ENCODE assay signal across 22 mouse cellular contexts in genomic region chr2:24589426-24589825, GRCm38 (mm10).
DNase-seq lines count a peak whose midpoint lies in the region; ATAC-seq lines count a peak whose summit lies in the region.
"Had no signal": no experiment of that assay in that cellular context is flagged by ENCODE, and none has a peak within 500 bp of the region (broad histone marks: within the 10 kb centered on the region; RNA-seq: fewer than 3 reads in every experiment).

No protein-coding gene starts in this region.

- no peak overlapping the region for H3K4me3 ChIP-seq in hindbrain, embryonic 16.5 days (ENCODE audit: low read length)
- H3K4me3 ChIP-seq in hindbrain, embryonic 12.5 days, result no peak overlapping the region
- H3K4me3 ChIP-seq in midbrain, embryonic 15.5 days, result no peak overlapping the region
- H3K4me3 ChIP-seq in midbrain, embryonic 11.5 days (ENCODE audit: low read depth, low read length), result no peak overlapping the region

- no peak overlapping the region for H3K4me2 ChIP-seq in hindbrain, embryonic 16.5 days (ENCODE audit: low read length)
- no peak overlapping the region for H3K4me2 ChIP-seq in hindbrain, embryonic 12.5 days (replicated peaks)
- H3K4me2 ChIP-seq in midbrain, embryonic 15.5 days, result no peak overlapping the region
- no peak overlapping the region for H3K4me2 ChIP-seq in midbrain, embryonic 11.5 days

- H3K9me3 ChIP-seq in hindbrain, embryonic 16.5 days (ENCODE audit: control insufficient read depth, low read length), result no peaks in the 10 kb centered on the region
- peaks cover 5% of the 10 kb centered on the region for H3K9me3 ChIP-seq in hindbrain, embryonic 12.5 days (replicated peaks)
- no peaks in the 10 kb centered on the region for H3K9me3 ChIP-seq in midbrain, embryonic 15.5 days
- H3K9me3 ChIP-seq in midbrain, embryonic 11.5 days (ENCODE audit: control insufficient read depth, low read length), result no peaks in the 10 kb centered on the region; the same call in 1 of the 2 replicates
- H3K9me3 ChIP-seq: G1E had no signal

- no peak overlapping the region for H3K9ac ChIP-seq in hindbrain, embryonic 16.5 days (ENCODE audit: low read depth, low read length)
- no peak overlapping the region for H3K9ac ChIP-seq in hindbrain, embryonic 12.5 days
- H3K9ac ChIP-seq in midbrain, embryonic 15.5 days, result no peak overlapping the region
- no peak overlapping the region for H3K9ac ChIP-seq in midbrain, embryonic 11.5 days (ENCODE audit: low read length)

- 92% methylated on average over 4 of the region's 4 CpGs for WGBS in hindbrain, embryonic 16.5 days
- 88% methylated on average over 4 of the region's 4 CpGs for WGBS in hindbrain, embryonic 12.5 days
- 86% methylated on average over 4 of the region's 4 CpGs for WGBS in midbrain, embryonic 15.5 days
- WGBS in midbrain, embryonic 11.5 days, result 93% methylated on average over 4 of the region's 4 CpGs

- H3K36me3 ChIP-seq in hindbrain, embryonic 16.5 days (ENCODE audit: control insufficient read depth, insufficient read depth, low read length), result no peaks in the 10 kb centered on the region
- H3K36me3 ChIP-seq in hindbrain, embryonic 12.5 days, result no peaks in the 10 kb centered on the region
- H3K36me3 ChIP-seq in midbrain, embryonic 15.5 days (replicated peaks), result no peaks in the 10 kb centered on the region
- H3K36me3 ChIP-seq in midbrain, embryonic 11.5 days (ENCODE audit: control insufficient read depth, insufficient read depth, low read length), result no peaks in the 10 kb centered on the region
- H3K36me3 ChIP-seq: G1E had no signal

- no peaks in the 10 kb centered on the region for H3K27me3 ChIP-seq in hindbrain, embryonic 16.5 days (replicated peaks; ENCODE audit: control insufficient read depth, insufficient read depth, low read length)
- no peaks in the 10 kb centered on the region for H3K27me3 ChIP-seq in hindbrain, embryonic 12.5 days
- no peaks in the 10 kb centered on the region for H3K27me3 ChIP-seq in midbrain, embryonic 15.5 days (replicated peaks)
- H3K27me3 ChIP-seq in midbrain, embryonic 11.5 days (ENCODE audit: control insufficient read depth, insufficient read depth, low read length), result no peaks in the 10 kb centered on the region
- H3K27me3 ChIP-seq: CH12.LX, Patski had no signal

- DNase-seq in frontal cortex, postnatal 25 days (ENCODE audit: low spot score in 2 of 2), result no peak
- DNase-seq in midbrain, embryonic 11.5 days (ENCODE audit: low spot score, missing footprints), result no peak
- peak; percentile 24 for DNase-seq in testis, postnatal 10 days (ENCODE audit: low spot score)
- no peak for DNase-seq in testis, postnatal 14 days (ENCODE audit: low spot score)
- DNase-seq: adrenal gland, adult 2 months; adrenal gland, adult 8-10 months; adrenal gland, postnatal 10 days; adrenal gland, postnatal 14 days; adrenal gland, postnatal 25 days; adrenal gland, postnatal 36 days; B cell, adult 2 months; cerebellum, adult 11 months; cerebellum, adult 11-12 months had no signal

- peak; percentile 67; the same call in 1 of the 2 replicates for ATAC-seq in frontal cortex, adult (ENCODE audit: low TSS enrichment)
- ATAC-seq in hindbrain, embryonic 16.5 days, result peak; percentile 62; the same call in 1 of the 2 replicates
- ATAC-seq in hindbrain, embryonic 12.5 days (ENCODE audit: low FRiP score), result no peak
- ATAC-seq in midbrain, embryonic 15.5 days (replicated peaks), result 0 out of 2 replicates have a peak, but pooled peaks have one; percentile 37
- no peak for ATAC-seq in midbrain, embryonic 11.5 days (ENCODE audit: low FRiP score)
- ATAC-seq: activated CD4-positive, CD25-positive, alpha-beta regulatory T cell, adult 4 months; CD4-positive, CD25-positive, alpha-beta regulatory T cell, adult 4 months; Patski had no signal

- H3K27ac ChIP-seq in hindbrain, embryonic 16.5 days (ENCODE audit: low read depth, low read length), result no peak overlapping the region
- no peak overlapping the region for H3K27ac ChIP-seq in hindbrain, embryonic 12.5 days
- no peak overlapping the region for H3K27ac ChIP-seq in midbrain, embryonic 15.5 days
- H3K27ac ChIP-seq in midbrain, embryonic 11.5 days (ENCODE audit: low read depth, low read length), result no peak overlapping the region

- no peaks in the 10 kb centered on the region for H3K4me1 ChIP-seq in hindbrain, embryonic 16.5 days (ENCODE audit: control insufficient read depth, insufficient read depth, low read depth, low read length)
- H3K4me1 ChIP-seq in hindbrain, embryonic 12.5 days, result no peaks in the 10 kb centered on the region
- no peaks in the 10 kb centered on the region for H3K4me1 ChIP-seq in midbrain, embryonic 15.5 days
- H3K4me1 ChIP-seq in midbrain, embryonic 11.5 days (ENCODE audit: control insufficient read depth, insufficient read depth, low read length), result no peaks in the 10 kb centered on the region

Comparison
In these comparisons a context has a peak if more than half of its experiments do, and no peak if none do; other contexts are left out.
1. ATAC-seq: peak in frontal cortex, adult (single experiment), hindbrain, embryonic 16.5 days (single experiment) and midbrain, embryonic 15.5 days (single experiment); none in hindbrain, embryonic 12.5 days (single experiment) and midbrain, embryonic 11.5 days (single experiment).